Mouse (Mus musculus): ENCODE data around the gene Wscd2. TPM values are rescaled to one million over a fixed set of nuclear protein-coding genes. Genes with fewer than 3 reads are reported as not detected.

The Wscd2 gene
- polyA plus RNA-seq, 2 experiments = 8.4 to 12.5 TPM

DNA sequence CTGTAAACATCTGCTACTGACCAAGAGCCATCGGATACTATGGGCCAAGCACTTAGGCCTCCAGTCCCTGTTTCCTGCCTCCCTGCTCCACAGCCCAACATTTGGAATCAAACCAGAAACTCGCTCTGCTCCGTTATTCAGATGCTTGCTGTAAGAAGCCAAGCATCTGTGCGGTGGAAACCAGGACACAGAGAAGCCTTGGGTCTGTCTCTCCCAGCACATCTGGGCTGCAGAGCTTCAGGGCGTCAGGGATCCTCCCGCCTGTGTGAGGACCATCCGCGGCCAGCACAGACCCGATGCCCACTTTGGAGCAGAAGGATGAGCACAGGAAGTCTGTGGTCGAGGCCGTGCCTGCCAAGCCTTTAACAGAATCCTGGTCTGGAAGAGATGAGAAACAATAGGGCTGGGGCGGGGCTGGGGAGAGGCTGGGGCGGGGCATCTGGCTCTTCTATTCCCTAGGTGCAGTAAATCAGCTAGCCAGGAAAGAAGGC, 117.9 kb downstream of the Wscd2 start:
- TF ChIP-seq POLR2A (IDR thresholded peaks at IDR 0.05; ENCODE audit: borderline replicate concordance, extremely low read depth, insufficient read depth, insufficient read length) = no peak
- no peaks in the 10 kb centered on the region for H3K36me3 ChIP-seq (ENCODE audit: control insufficient read depth, insufficient read depth, low read length)
- H3K27me3 ChIP-seq (ENCODE audit: control insufficient read depth, insufficient read depth, low read length) = no peaks in the 10 kb centered on the region
- 14% methylated on average over 12 of the region's 13 CpGs for WGBS
- H3K4me1 ChIP-seq (ENCODE audit: control insufficient read depth, insufficient read depth, low read length) = peaks cover 21% of the 10 kb centered on the region
- DNase-seq (ENCODE audit: low spot score) (peak; percentile 49), ATAC-seq (ENCODE audit: low FRiP score, low read depth) (0 out of 2 replicates have a peak, but pooled peaks have one; percentile 21)
- H3K9me3 ChIP-seq (ENCODE audit: control insufficient read depth, low read length) = no peaks in the 10 kb centered on the region
- H3K4me2 ChIP-seq (replicated peaks; ENCODE audit: low read depth, low read length, severe bottlenecking) = 0 out of 2 replicates have a peak overlapping the region, but pooled peaks have one; percentile 18
- H3K4me3 ChIP-seq (replicated peaks; ENCODE audit: low read length) = no peak overlapping the region
- H3K27ac ChIP-seq (replicated peaks; ENCODE audit: low read depth, low read length) = peak overlapping the region; percentile 64
- no peak overlapping the region for H3K9ac ChIP-seq (ENCODE audit: low read depth, low read length, severe bottlenecking)

DNA sequence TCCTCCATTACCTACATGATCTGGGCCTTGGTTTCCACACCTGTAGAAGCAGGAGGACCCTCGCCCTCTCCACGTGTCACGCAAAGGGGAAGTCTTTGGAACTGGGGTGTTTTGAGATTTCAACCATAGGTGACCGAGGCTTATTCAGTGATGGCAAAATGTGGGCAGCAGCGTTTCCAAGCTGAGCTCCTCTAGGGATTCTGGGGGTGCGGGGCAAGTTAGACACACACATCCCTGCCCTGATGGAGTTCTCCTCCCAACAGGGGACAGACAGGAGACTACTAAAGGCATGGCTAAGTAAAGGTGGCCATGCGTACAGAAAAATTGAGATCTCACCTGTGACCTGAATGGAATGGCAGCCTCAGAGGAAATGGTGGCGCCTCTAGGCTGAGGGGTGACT, 118.4 kb downstream of the Wscd2 start:
- peaks cover 21% of the 10 kb centered on the region for H3K4me1 ChIP-seq (ENCODE audit: control insufficient read depth, insufficient read depth, low read length)
- no peak overlapping the region for H3K9ac ChIP-seq (ENCODE audit: low read depth, low read length, severe bottlenecking)
- H3K4me2 ChIP-seq (replicated peaks; ENCODE audit: low read depth, low read length, severe bottlenecking) = no peak overlapping the region
- H3K27ac ChIP-seq (replicated peaks; ENCODE audit: low read depth, low read length) = 0 out of 2 replicates have a peak overlapping the region, but pooled peaks have one; percentile 64
- TF ChIP-seq POLR2A (IDR thresholded peaks at IDR 0.05; ENCODE audit: borderline replicate concordance, extremely low read depth, insufficient read depth, insufficient read length) = no peak
- no peaks in the 10 kb centered on the region for H3K27me3 ChIP-seq (ENCODE audit: control insufficient read depth, insufficient read depth, low read length)
- ATAC-seq (ENCODE audit: low FRiP score, low read depth) (no peak), DNase-seq (ENCODE audit: low spot score) (no peak)
- H3K4me3 ChIP-seq (replicated peaks; ENCODE audit: low read length) = no peak overlapping the region
- no peaks in the 10 kb centered on the region for H3K36me3 ChIP-seq (ENCODE audit: control insufficient read depth, insufficient read depth, low read length)
- no peaks in the 10 kb centered on the region for H3K9me3 ChIP-seq (ENCODE audit: control insufficient read depth, low read length)
- 79% methylated on average over 8 of the region's 8 CpGs for WGBS

DNA sequence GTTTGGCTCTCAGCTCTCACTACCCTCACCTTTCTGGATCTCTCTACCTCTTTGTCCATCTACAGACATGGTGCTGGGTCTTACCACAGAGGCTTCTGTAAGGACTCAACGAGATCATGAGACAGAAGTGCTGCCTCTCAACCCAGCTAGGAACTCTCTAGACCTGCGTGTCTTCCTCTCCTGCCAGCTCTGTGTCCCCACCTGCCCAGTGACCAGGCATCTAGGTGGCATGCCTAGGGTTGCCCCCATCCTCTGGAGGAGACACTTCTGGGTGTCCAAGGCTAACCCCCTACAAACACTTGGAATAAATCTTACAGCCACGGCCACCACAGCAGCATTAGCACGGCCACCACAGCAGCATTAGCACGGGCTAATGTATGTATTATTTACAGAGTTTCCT, 119.8 kb downstream of the Wscd2 start:
- Histone ChIP-seq H3K27ac (replicated peaks; ENCODE audit: low read depth, low read length) (no peak overlapping the region), H3K4me1 (ENCODE audit: control insufficient read depth, insufficient read depth, low read length) (peaks cover 21% of the 10 kb centered on the region), H3K4me3 (replicated peaks; ENCODE audit: low read length) (no peak overlapping the region), H3K9ac (ENCODE audit: low read depth, low read length, severe bottlenecking) (no peak overlapping the region), H3K27me3 (ENCODE audit: control insufficient read depth, insufficient read depth, low read length) (no peaks in the 10 kb centered on the region), H3K36me3 (ENCODE audit: control insufficient read depth, insufficient read depth, low read length) (no peaks in the 10 kb centered on the region), H3K4me2 (replicated peaks; ENCODE audit: low read depth, low read length, severe bottlenecking) (no peak overlapping the region), H3K9me3 (ENCODE audit: control insufficient read depth, low read length) (no peaks in the 10 kb centered on the region)
- ATAC-seq (ENCODE audit: low FRiP score, low read depth) (no peak), DNase-seq (ENCODE audit: low spot score) (no peak)
- TF ChIP-seq POLR2A (IDR thresholded peaks at IDR 0.05; ENCODE audit: borderline replicate concordance, extremely low read depth, insufficient read depth, insufficient read length) = no peak
- WGBS = 68% methylated on average over 5 of the region's 5 CpGs

DNA sequence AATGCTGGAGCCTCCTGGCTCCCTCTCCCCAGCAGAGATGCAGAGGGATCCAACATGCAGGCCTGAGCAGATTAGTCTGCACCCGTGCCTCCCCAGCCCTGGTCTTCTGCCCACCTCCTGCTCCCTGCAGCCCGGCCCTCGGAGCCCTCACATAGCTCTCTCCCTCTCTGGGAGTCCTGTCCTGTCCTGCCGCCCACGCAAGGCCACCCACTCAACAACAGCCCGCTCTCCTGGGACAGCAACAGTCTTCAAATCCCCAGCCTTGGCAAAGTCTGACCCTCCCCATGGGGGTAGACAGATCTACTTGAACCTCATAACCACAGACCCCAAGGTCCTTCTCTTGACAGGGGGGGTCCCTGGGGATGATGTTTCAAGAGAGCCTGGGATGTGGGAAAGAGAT, 120.4 kb downstream of the Wscd2 start:
- H3K27ac ChIP-seq (replicated peaks; ENCODE audit: low read depth, low read length) = no peak overlapping the region
- 0 out of 2 replicates have a peak, but pooled peaks cover under 1% of the 10 kb centered on the region for H3K36me3 ChIP-seq (ENCODE audit: control insufficient read depth, insufficient read depth, low read length)
- ATAC-seq (ENCODE audit: low FRiP score, low read depth) (no peak), DNase-seq (ENCODE audit: low spot score) (no peak)
- no peak overlapping the region for H3K9ac ChIP-seq (ENCODE audit: low read depth, low read length, severe bottlenecking)
- peaks cover 21% of the 10 kb centered on the region for H3K4me1 ChIP-seq (ENCODE audit: control insufficient read depth, insufficient read depth, low read length)
- H3K9me3 ChIP-seq (ENCODE audit: control insufficient read depth, low read length) = no peaks in the 10 kb centered on the region
- TF ChIP-seq POLR2A (IDR thresholded peaks at IDR 0.05; ENCODE audit: borderline replicate concordance, extremely low read depth, insufficient read depth, insufficient read length) = no peak
- H3K4me2 ChIP-seq (replicated peaks; ENCODE audit: low read depth, low read length, severe bottlenecking) = no peak overlapping the region
- H3K4me3 ChIP-seq (replicated peaks; ENCODE audit: low read length) = no peak overlapping the region
- WGBS = 58% methylated on average over 6 of the region's 6 CpGs
- H3K27me3 ChIP-seq (ENCODE audit: control insufficient read depth, insufficient read depth, low read length) = no peaks in the 10 kb centered on the region

DNA sequence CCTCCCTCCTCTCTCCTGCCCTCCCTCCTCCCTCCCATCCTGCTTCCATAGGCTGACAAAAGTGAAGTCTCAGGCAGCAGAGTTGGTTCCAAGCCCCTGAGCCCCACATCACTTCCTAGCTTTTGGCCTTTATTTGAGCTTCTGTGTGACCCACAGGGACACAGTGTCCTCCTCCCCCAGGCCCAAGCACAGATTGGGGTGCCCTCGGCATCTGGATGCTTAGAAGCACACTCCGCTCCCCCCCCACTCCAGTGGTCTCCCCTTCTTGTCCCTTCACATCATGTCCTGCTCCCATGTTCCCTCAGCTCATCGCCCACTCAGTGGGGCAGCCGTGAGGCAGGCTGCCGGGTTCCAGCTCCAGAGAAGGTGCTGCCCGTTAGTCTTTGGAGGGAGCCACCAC, 121.0 kb downstream of the Wscd2 start:
- H3K27ac ChIP-seq (replicated peaks; ENCODE audit: low read depth, low read length) = no peak overlapping the region
- 0 out of 2 replicates have a peak, but pooled peaks cover 3% of the 10 kb centered on the region for H3K36me3 ChIP-seq (ENCODE audit: control insufficient read depth, insufficient read depth, low read length)
- H3K27me3 ChIP-seq (ENCODE audit: control insufficient read depth, insufficient read depth, low read length) = no peaks in the 10 kb centered on the region
- no peak for DNase-seq (ENCODE audit: low spot score)
- TF ChIP-seq POLR2A (IDR thresholded peaks at IDR 0.05; ENCODE audit: borderline replicate concordance, extremely low read depth, insufficient read depth, insufficient read length) = no peak
- peaks cover 21% of the 10 kb centered on the region for H3K4me1 ChIP-seq (ENCODE audit: control insufficient read depth, insufficient read depth, low read length)
- ATAC-seq (ENCODE audit: low FRiP score, low read depth) = no peak
- H3K4me2 ChIP-seq (replicated peaks; ENCODE audit: low read depth, low read length, severe bottlenecking) = no peak overlapping the region
- no peak overlapping the region for H3K4me3 ChIP-seq (replicated peaks; ENCODE audit: low read length)
- WGBS = 91% methylated on average over 6 of the region's 6 CpGs
- no peaks in the 10 kb centered on the region for H3K9me3 ChIP-seq (ENCODE audit: control insufficient read depth, low read length)
- no peak overlapping the region for H3K9ac ChIP-seq (ENCODE audit: low read depth, low read length, severe bottlenecking)

All from limb, embryonic 14.5 days (tissue).